Mouse (Mus musculus) forebrain, embryonic 11.5 days (tissue): ENCODE data around the gene Gm4756. TPM values are rescaled to one million over a fixed set of nuclear protein-coding genes. Genes with fewer than 3 reads are reported as not detected.
"Not testable (repeated sequence)": the region's sequence is repeated elsewhere in the genome, so short reads cannot be mapped to it uniquely, and the experiment has no call there.

ENCODE experiments used
- ATAC-seq: fragments of 200-750 bp; cut with Nextera tagmentation; replicated peaks from 2 replicates; pipeline ENCODE4 v1.8.0; 2017; ENCODE audit warnings: moderate TSS enrichment; ENCODE audit not compliant: low FRiP score
- DNase-seq: peaks from one replicate; pipeline ENCODE4 v3.0.0-alpha.2; 2017; ENCODE audit warnings: low spot score
- H3K27ac ChIP-seq: fragments of 300-500 bp; sonication (generic); 2 replicates; pipeline ENCODE4 v1.5.1; 2014; ENCODE audit warnings: low read depth, low read length
- H3K27me3 ChIP-seq: fragments of 300-500 bp; sonication (generic); 2 replicates; pipeline ENCODE4 v1.6.1; 2014; ENCODE audit warnings: mild to moderate bottlenecking, low read length, mixed read lengths; ENCODE audit not compliant: control insufficient read depth, insufficient read depth
- H3K36me3 ChIP-seq: fragments of 300-500 bp; sonication (generic); 2 replicates; pipeline ENCODE4 v1.6.1; 2014; ENCODE audit warnings: mild to moderate bottlenecking, low read length, moderate library complexity, mixed read lengths; ENCODE audit not compliant: control insufficient read depth, insufficient read depth
- H3K4me1 ChIP-seq: fragments of 300-500 bp; sonication (generic); replicated peaks from 2 replicates; pipeline ENCODE4 v1.6.1; 2014; ENCODE audit warnings: low read length, mixed read lengths; ENCODE audit not compliant: control insufficient read depth, insufficient read depth
- H3K4me2 ChIP-seq: fragments of 300-500 bp; sonication (generic); 2 replicates; pipeline ENCODE4 v1.6.1; 2014; ENCODE audit warnings: low read depth, mild to moderate bottlenecking, low read length, moderate library complexity, mixed read lengths; ENCODE audit not compliant: severe bottlenecking
- H3K4me3 ChIP-seq: fragments of 300-500 bp; sonication (generic); 2 replicates; pipeline ENCODE4 v1.5.1; 2014; ENCODE audit warnings: low read depth, low read length
- H3K9ac ChIP-seq: fragments of 300-500 bp; sonication (generic); 2 replicates; pipeline ENCODE4 v1.6.1; 2014; ENCODE audit warnings: low read length
- H3K9me3 ChIP-seq: fragments of 300-500 bp; sonication (generic); 2 replicates; pipeline ENCODE4 v1.6.1; 2016; ENCODE audit warnings: low read length, mixed read lengths; ENCODE audit not compliant: control insufficient read depth
- WGBS: fragments of 180-500 bp; shearing (Covaris S2); extraction: QIAGEN DNeasy Blood & Tissue Kit; methylation state at CpG from one replicate; pipeline ENCODE4 v1.1.7; 2014; 5-methylcytosine and 5-hydroxymethylcytosine counted together
- polyA plus RNA-seq: library from polyadenylated mRNA; unstranded; fragments of >200 nt; fragmentation: Nextera tagmentation; extraction: Ambion mirVana; gene quantifications from 2 replicates; pipeline ENCODE4 v1.2.1, GENCODE M21; 2014

The Gm4756 gene
- polyA plus RNA-seq, 1 experiment from 2014 or later = not detected

GRCm38 (mm10) chr12:72622853-72623496 lies 26.5 kb downstream of the Gm4756 start:
- DNase-seq (no peak), ATAC-seq (no peak)
- WGBS = 86% methylated on average over 5 of the region's 5 CpGs
- no peak overlapping the region for H3K27ac ChIP-seq
- H3K4me3 ChIP-seq = no peak overlapping the region
- no peaks in the 10 kb centered on the region for H3K9me3 ChIP-seq
- no peak overlapping the region for H3K4me2 ChIP-seq
- no peaks in the 10 kb centered on the region for H3K27me3 ChIP-seq
- H3K36me3 ChIP-seq = no peaks in the 10 kb centered on the region
- no peaks in the 10 kb centered on the region for H3K4me1 ChIP-seq
- H3K9ac ChIP-seq = no peak overlapping the region

- H3K4me2 ChIP-seq = no peak overlapping the region
- WGBS = 81% methylated on average over 1 of the region's 1 CpGs
- H3K27me3 ChIP-seq = no peaks in the 10 kb centered on the region
- no peak overlapping the region for H3K27ac ChIP-seq
- H3K4me3 ChIP-seq = no peak overlapping the region
- H3K4me1 ChIP-seq = no peaks in the 10 kb centered on the region
- H3K36me3 ChIP-seq = no peaks in the 10 kb centered on the region
- no peak for DNase-seq
- no peaks in the 10 kb centered on the region for H3K9me3 ChIP-seq
- H3K9ac ChIP-seq = no peak overlapping the region
- no peak for ATAC-seq
Observed at GRCm38 (mm10) chr12:72621441-72621840, 28.0 kb downstream of the Gm4756 start.

GRCm38 (mm10) chr12:72620856-72621255 lies 28.6 kb downstream of the Gm4756 start:
- H3K27ac ChIP-seq = no peak overlapping the region
- no peaks in the 10 kb centered on the region for H3K36me3 ChIP-seq
- no peak overlapping the region for H3K9ac ChIP-seq
- H3K4me3 ChIP-seq = no peak overlapping the region
- DNase-seq (no peak), ATAC-seq (no peak)
- no peaks in the 10 kb centered on the region for H3K9me3 ChIP-seq
- H3K4me1 ChIP-seq = no peaks in the 10 kb centered on the region
- 94% methylated on average over 7 of the region's 7 CpGs for WGBS
- no peak overlapping the region for H3K4me2 ChIP-seq
- H3K27me3 ChIP-seq = no peaks in the 10 kb centered on the region

GRCm38 (mm10) chr12:72612053-72612452 lies 37.4 kb downstream of the Gm4756 start:
- WGBS = 93% methylated on average over 3 of the region's 3 CpGs
- Histone ChIP-seq H3K4me1 (no peaks in the 10 kb centered on the region), H3K9ac (no peak overlapping the region), H3K4me3 (no peak overlapping the region), H3K27me3 (no peaks in the 10 kb centered on the region), H3K9me3 (no peaks in the 10 kb centered on the region), H3K4me2 (no peak overlapping the region), H3K27ac (no peak overlapping the region), H3K36me3 (no peaks in the 10 kb centered on the region)
- DNase-seq (no peak), ATAC-seq (no peak)

GRCm38 (mm10) chr12:72598731-72599130 lies 50.7 kb downstream of the Gm4756 start:
- H3K4me1 ChIP-seq, ATAC-seq, H3K9me3 ChIP-seq, H3K36me3 ChIP-seq, DNase-seq, H3K27me3 ChIP-seq, H3K27ac ChIP-seq, H3K4me2 ChIP-seq, H3K9ac ChIP-seq, H3K4me3 ChIP-seq: not testable (repeated sequence)
- 86% methylated on average over 2 of the region's 2 CpGs for WGBS

- H3K4me1 ChIP-seq = no peaks in the 10 kb centered on the region
- no peaks in the 10 kb centered on the region for H3K9me3 ChIP-seq
- no peak overlapping the region for H3K27ac ChIP-seq
- H3K4me2 ChIP-seq = no peak overlapping the region
- 68% methylated on average over 2 of the region's 2 CpGs for WGBS
- no peak overlapping the region for H3K4me3 ChIP-seq
- H3K9ac ChIP-seq = no peak overlapping the region
- H3K36me3 ChIP-seq = no peaks in the 10 kb centered on the region
- DNase-seq (no peak), ATAC-seq (no peak)
- H3K27me3 ChIP-seq = no peaks in the 10 kb centered on the region
Observed at GRCm38 (mm10) chr12:72594001-72594400, 55.5 kb downstream of the Gm4756 start.

GRCm38 (mm10) chr12:72592991-72593390 lies 56.5 kb downstream of the Gm4756 start:
- no peak overlapping the region for H3K9ac ChIP-seq
- H3K4me2 ChIP-seq = no peak overlapping the region
- H3K4me1 ChIP-seq = no peaks in the 10 kb centered on the region
- no peaks in the 10 kb centered on the region for H3K9me3 ChIP-seq
- ATAC-seq (no peak), DNase-seq (no peak)
- H3K27ac ChIP-seq = no peak overlapping the region
- H3K4me3 ChIP-seq = no peak overlapping the region
- no peaks in the 10 kb centered on the region for H3K36me3 ChIP-seq
- no peaks in the 10 kb centered on the region for H3K27me3 ChIP-seq

- Histone ChIP-seq H3K9me3 (no peaks in the 10 kb centered on the region), H3K4me2 (no peak overlapping the region), H3K27me3 (no peaks in the 10 kb centered on the region), H3K27ac (no peak overlapping the region), H3K36me3 (no peaks in the 10 kb centered on the region), H3K4me1 (no peaks in the 10 kb centered on the region), H3K9ac (no peak overlapping the region), H3K4me3 (no peak overlapping the region)
- WGBS = 83% methylated on average over 1 of the region's 1 CpGs
- no peak for DNase-seq
- ATAC-seq = no peak
Observed at GRCm38 (mm10) chr12:72585339-72585738, 64.1 kb downstream of the Gm4756 start.

- no peak for DNase-seq
- 96% methylated on average over 2 of the region's 2 CpGs for WGBS
- Histone ChIP-seq H3K36me3 (no peaks in the 10 kb centered on the region), H3K4me3 (no peak overlapping the region), H3K4me1 (no peaks in the 10 kb centered on the region), H3K9ac (no peak overlapping the region), H3K4me2 (no peak overlapping the region), H3K27ac (no peak overlapping the region), H3K27me3 (no peaks in the 10 kb centered on the region), H3K9me3 (no peaks in the 10 kb centered on the region)
- ATAC-seq = no peak
Observed at GRCm38 (mm10) chr12:72583099-72583498, 66.4 kb downstream of the Gm4756 start.
